Mouse (Mus musculus): ENCODE data around the gene Trim80. TPM values are rescaled to one million over a fixed set of nuclear protein-coding genes. Genes with fewer than 3 reads are reported as not detected.
"Not testable (repeated sequence)": the region's sequence is repeated elsewhere in the genome, so short reads cannot be mapped to it uniquely, and the experiment has no call there.

Trim80 gene
- polyA plus RNA-seq, 1 experiment from 2014 or later: 0.18 TPM

DNA sequence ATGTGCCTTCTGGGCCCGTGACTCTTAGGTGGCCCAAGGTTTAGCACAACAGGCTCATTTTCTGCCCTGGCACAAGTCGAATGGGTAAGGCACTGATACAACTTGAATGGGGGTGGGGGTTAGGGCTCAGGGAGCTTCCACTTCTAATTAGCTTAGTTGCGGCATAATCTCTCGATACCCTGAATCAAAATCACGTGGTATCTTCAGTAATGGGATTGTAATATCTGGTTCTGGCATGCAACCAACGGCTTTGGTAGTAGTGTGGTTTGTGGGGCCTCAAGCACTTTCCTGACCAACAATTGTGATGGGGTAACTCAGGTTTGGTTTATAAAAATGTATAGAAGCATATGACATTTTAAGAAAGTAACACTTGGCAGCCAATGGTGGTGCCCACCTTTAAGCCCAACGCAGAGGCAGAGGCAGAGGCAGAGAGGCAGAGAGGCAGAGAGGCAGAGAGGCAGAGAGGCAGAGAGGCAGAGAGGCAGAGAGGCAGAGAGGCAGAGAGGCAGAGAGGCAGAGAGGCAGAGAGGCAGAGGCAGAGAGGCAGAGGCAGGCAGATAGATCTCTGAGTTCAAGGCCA lies 12.0 kb downstream of the Trim80 start:
- Histone ChIP-seq H3K27me3 (replicated peaks) (peaks cover 16% of the 10 kb centered on the region; the same call in 1 of the 2 replicates), H3K4me1 (peaks cover 12% of the 10 kb centered on the region), H3K4me3 (no peak overlapping the region), H3K36me3 (no peaks in the 10 kb centered on the region), H3K27ac (no peak overlapping the region), H3K4me2 (no peak overlapping the region), H3K9ac (no peak overlapping the region), H3K9me3 (replicated peaks) (no peaks in the 10 kb centered on the region)
- ATAC-seq: no peak
- 68% methylated on average over 7 of the region's 7 CpGs for WGBS (ENCODE audit: insufficient replicate concordance)

GRCm38 (mm10) chr11:115453306-115453705 lies 13.0 kb downstream of the Trim80 start:
- peaks cover 7% of the 10 kb centered on the region; the same call in 1 of the 2 replicates for H3K27me3 ChIP-seq (replicated peaks)
- H3K4me3 ChIP-seq: no peak overlapping the region
- no peaks in the 10 kb centered on the region for H3K9me3 ChIP-seq (replicated peaks)
- H3K4me2 ChIP-seq: no peak overlapping the region
- H3K36me3 ChIP-seq: no peaks in the 10 kb centered on the region
- WGBS (ENCODE audit: insufficient replicate concordance): 53% methylated on average over 4 of the region's 4 CpGs
- H3K27ac ChIP-seq: no peak overlapping the region
- ATAC-seq: no peak
- peaks cover 19% of the 10 kb centered on the region for H3K4me1 ChIP-seq
- H3K9ac ChIP-seq: no peak overlapping the region

DNA sequence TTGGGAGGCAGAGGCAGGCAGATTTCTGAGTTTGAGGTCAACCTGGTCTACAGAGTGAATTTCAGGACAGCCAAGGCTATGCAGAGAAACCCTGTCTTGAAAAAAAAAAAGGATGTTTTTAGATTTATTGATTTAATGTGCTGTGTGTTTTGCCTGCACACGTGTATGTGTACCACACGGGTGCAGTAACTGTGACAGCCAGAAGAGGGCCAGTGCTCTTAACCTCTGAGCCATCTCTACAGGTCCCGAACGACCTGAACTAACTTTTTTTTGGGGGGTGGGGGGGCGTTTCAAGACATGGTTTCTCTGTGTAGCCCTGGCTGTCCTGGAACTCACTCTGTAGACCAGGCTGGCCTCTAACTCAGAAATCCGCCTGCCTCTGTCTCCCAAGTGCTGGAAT lies 14.5 kb downstream of the Trim80 start:
- H3K27ac ChIP-seq; H3K9me3 ChIP-seq (replicated peaks); H3K9ac ChIP-seq; H3K4me3 ChIP-seq; ATAC-seq; H3K27me3 ChIP-seq (replicated peaks); H3K4me2 ChIP-seq; H3K36me3 ChIP-seq: not testable (repeated sequence)
- WGBS (ENCODE audit: insufficient replicate concordance): 73% methylated on average over 6 of the region's 6 CpGs
- peaks cover 14% of the 10 kb centered on the region for H3K4me1 ChIP-seq

- H3K9ac ChIP-seq: no peak overlapping the region
- H3K9me3 ChIP-seq (replicated peaks): no peaks in the 10 kb centered on the region
- no peak overlapping the region for H3K4me3 ChIP-seq
- peaks cover 11% of the 10 kb centered on the region for H3K4me1 ChIP-seq
- 75% methylated on average over 15 of the region's 15 CpGs for WGBS (ENCODE audit: insufficient replicate concordance)
- H3K27me3 ChIP-seq (replicated peaks): no peaks in the 10 kb centered on the region
- no peak overlapping the region for H3K4me2 ChIP-seq
- no peak overlapping the region for H3K27ac ChIP-seq
- no peaks in the 10 kb centered on the region for H3K36me3 ChIP-seq
- no peak for ATAC-seq
Measured at GRCm38 (mm10) chr11:115455619-115456018, 15.3 kb downstream of the Trim80 start.

DNA sequence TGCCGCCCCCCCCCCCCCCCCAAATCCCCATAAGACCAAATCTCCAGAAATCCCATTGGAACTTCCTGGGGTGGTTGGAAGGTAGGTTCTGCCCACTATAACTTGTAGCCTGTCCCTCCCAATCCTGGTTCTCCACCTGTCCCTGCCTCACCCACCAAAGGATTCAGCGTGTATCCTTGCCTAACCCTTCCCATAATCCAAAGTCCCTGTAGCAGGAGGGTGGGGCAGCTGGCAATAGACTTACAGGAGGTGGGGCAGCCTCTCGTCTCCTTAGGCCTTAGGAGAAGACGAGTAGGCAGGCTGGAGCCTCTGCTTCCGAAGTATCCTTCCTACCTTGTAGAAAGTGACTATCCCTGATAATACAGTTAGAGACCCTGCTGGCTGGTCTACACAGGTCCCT lies 15.8 kb downstream of the Trim80 start:
- Histone ChIP-seq H3K9me3 (replicated peaks) (no peaks in the 10 kb centered on the region), H3K27ac (no peak overlapping the region), H3K4me1 (peaks cover 11% of the 10 kb centered on the region), H3K36me3 (no peaks in the 10 kb centered on the region), H3K4me3 (no peak overlapping the region), H3K27me3 (replicated peaks) (no peaks in the 10 kb centered on the region; the same call in 1 of the 2 replicates), H3K9ac (no peak overlapping the region), H3K4me2 (no peak overlapping the region)
- WGBS (ENCODE audit: insufficient replicate concordance): 77% methylated on average over 5 of the region's 5 CpGs
- no peak for ATAC-seq

DNA sequence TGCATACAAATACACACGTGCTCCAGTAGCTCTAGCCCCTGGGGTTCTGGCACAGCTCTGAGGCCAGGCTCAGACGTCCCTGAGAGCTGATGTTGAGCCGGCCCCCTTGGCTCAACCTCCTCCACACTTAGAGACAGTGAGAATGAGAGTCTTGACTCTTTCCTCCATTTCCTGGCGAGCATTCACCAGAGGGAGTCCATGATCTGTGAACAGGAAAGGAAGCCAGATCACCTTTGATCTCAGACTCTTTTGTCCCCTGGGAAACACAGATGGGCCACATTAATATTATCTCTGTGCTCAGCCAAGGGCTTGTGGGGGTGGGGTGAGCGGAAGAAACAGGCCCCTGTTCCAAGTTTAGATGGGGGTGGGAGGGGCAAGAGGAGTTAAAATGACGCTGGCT lies 17.1 kb downstream of the Trim80 start:
- ATAC-seq: no peak
- Histone ChIP-seq H3K27ac (no peak overlapping the region), H3K9me3 (replicated peaks) (no peaks in the 10 kb centered on the region), H3K4me2 (no peak overlapping the region), H3K4me1 (peaks cover 11% of the 10 kb centered on the region), H3K36me3 (no peaks in the 10 kb centered on the region), H3K9ac (no peak overlapping the region), H3K4me3 (no peak overlapping the region), H3K27me3 (replicated peaks) (peaks cover 11% of the 10 kb centered on the region)
- 33% methylated on average over 6 of the region's 6 CpGs for WGBS (ENCODE audit: insufficient replicate concordance)

DNA sequence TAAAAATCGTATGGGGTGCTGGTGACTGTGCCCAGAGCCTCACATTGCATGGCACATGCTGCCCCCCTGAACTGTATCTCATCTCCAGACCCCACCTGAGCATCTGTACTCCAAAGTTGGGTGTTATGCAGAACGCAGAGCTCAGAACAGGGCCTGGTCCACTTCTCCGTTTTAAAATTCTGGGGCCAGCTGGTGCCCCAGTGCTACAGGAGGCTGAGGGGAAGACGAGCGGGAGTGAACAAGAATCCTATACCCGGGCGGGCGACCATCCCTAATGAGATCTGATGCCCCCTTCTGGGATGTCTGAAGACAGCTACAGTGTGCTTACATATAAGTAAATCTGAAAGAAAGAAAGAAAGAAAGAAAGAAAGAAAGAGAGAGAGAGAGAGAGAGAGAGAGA lies 20.6 kb downstream of the Trim80 start:
- peaks cover 37% of the 10 kb centered on the region for H3K27me3 ChIP-seq (replicated peaks)
- WGBS (ENCODE audit: insufficient replicate concordance): 22% methylated on average over 8 of the region's 8 CpGs
- H3K4me1 ChIP-seq: peaks cover 11% of the 10 kb centered on the region

DNA sequence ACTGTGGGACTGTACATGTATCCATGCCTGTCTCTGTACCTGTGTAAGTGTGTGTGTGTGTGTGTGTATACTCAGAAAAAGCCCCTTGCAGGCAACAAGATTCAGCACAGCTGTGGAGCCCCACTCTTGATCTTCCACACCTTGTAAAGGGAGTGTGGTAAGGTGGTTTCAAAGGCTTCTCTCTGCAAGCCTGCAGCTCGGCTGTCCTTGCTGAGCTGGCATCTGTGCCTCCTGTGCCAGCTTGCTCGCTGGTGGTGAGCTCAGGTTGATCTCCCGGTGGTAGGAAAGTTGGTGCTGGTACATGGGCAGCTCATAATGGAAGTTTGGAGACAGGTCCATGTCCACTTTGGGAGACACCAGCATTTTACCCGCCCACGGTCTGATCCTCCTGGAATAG lies 21.5 kb downstream of the Trim80 start:
- Histone ChIP-seq H3K4me3 (no peak overlapping the region), H3K27me3 (replicated peaks) (peaks cover 37% of the 10 kb centered on the region), H3K9ac (no peak overlapping the region), H3K9me3 (replicated peaks) (no peaks in the 10 kb centered on the region), H3K4me2 (no peak overlapping the region), H3K36me3 (no peaks in the 10 kb centered on the region), H3K4me1 (peaks cover 11% of the 10 kb centered on the region), H3K27ac (no peak overlapping the region)
- no peak for ATAC-seq
- 61% methylated on average over 5 of the region's 5 CpGs for WGBS (ENCODE audit: insufficient replicate concordance)

More for the DNA sequence above, 20.6 kb downstream of the Trim80 start:
- Histone ChIP-seq H3K4me3 (no peak overlapping the region), H3K9me3 (replicated peaks) (no peaks in the 10 kb centered on the region), H3K4me2 (no peak overlapping the region), H3K27ac (no peak overlapping the region), H3K9ac (no peak overlapping the region), H3K36me3 (no peaks in the 10 kb centered on the region)
- no peak for ATAC-seq

DNA sequence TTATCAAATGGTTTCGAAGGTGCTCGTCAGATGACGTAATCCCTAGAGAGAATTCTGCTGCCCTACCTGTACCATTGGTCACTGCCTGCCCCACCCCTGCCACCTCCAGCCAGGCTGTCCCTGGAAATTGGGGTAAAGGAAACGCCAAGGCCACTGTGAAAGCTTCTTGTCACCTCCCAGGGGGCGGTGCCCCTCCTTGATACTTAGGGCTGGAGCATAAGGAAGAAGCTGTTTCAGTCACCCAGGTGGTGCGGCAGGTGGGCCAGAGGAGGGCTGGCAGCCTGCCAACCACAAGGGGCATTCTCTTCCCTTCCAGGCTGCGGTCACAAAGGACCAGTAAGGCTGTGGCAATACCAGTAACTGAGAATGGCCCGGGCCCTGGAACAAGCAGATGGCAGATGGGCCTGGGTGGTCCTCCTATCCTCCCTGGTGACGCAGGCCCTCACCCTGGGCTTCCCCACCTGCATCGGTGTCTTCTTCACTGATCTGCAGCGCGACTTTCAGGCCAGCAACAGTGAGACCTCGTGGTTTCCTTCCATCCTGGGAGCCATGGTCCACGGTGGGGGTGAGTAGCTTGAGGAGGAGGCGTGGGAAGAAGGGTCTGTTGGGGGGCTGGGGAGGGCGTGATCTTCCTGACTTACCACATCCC lies 22.0 kb downstream of the Trim80 start, which contains the start of gene Slc16a5:
Gene Slc16a5, plus strand, starts transcription at position 232 of the 649 bp plus-strand sequence.
- Histone ChIP-seq H3K4me3 (no peak within 1 kb of the TSS), H3K9me3 (replicated peaks) (no peaks in the 10 kb centered on the region), H3K36me3 (no peaks in the 10 kb centered on the region), H3K4me1 (peaks cover 7% of the 10 kb centered on the region), H3K4me2 (no peak within 1 kb of the TSS), H3K27me3 (replicated peaks) (peaks cover 37% of the 10 kb centered on the region), H3K27ac (no peak within 1 kb of the TSS), H3K9ac (no peak within 1 kb of the TSS)
- WGBS (ENCODE audit: insufficient replicate concordance): 51% methylated on average over 16 of the region's 16 CpGs
- no peak for ATAC-seq

- no peak for ATAC-seq
- Histone ChIP-seq H3K9me3 (replicated peaks) (no peaks in the 10 kb centered on the region), H3K36me3 (no peaks in the 10 kb centered on the region), H3K4me2 (no peak overlapping the region), H3K9ac (no peak overlapping the region), H3K27ac (no peak overlapping the region), H3K4me1 (no peaks in the 10 kb centered on the region), H3K4me3 (no peak overlapping the region), H3K27me3 (replicated peaks) (peaks cover 37% of the 10 kb centered on the region)
- WGBS (ENCODE audit: insufficient replicate concordance): 52% methylated on average over 11 of the region's 11 CpGs
Measured at GRCm38 (mm10) chr11:115463397-115463796, 23.1 kb downstream of the Trim80 start.

DNA sequence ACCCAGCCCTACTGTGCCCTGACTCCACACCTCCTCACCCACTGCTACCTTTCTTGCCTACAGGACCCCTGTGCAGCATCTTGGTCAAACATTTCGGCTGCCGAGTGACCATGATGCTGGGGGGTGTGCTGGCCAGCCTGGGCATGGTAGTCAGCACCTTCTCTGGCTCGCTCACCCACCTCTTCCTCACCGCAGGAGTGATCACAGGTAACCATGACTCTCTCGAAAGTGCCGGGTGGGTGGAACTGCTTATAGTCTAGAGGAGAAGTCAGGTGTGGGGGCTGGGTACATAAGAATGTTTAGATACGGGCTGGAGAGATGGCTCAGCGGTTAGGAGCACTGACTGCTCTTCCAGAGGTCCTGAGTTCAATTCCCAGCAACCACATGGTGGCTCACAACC lies 24.5 kb downstream of the Trim80 start:
- Histone ChIP-seq H3K27me3 (replicated peaks) (peaks cover 37% of the 10 kb centered on the region), H3K9me3 (replicated peaks) (no peaks in the 10 kb centered on the region), H3K36me3 (no peaks in the 10 kb centered on the region), H3K27ac (no peak overlapping the region), H3K9ac (no peak overlapping the region), H3K4me2 (no peak overlapping the region), H3K4me1 (no peaks in the 10 kb centered on the region), H3K4me3 (no peak overlapping the region)
- WGBS (ENCODE audit: insufficient replicate concordance): 67% methylated on average over 8 of the region's 8 CpGs
- ATAC-seq: no peak

- Histone ChIP-seq H3K27me3 (replicated peaks) (peaks cover 28% of the 10 kb centered on the region), H3K36me3 (no peaks in the 10 kb centered on the region), H3K4me2 (no peak overlapping the region), H3K27ac (no peak overlapping the region), H3K4me3 (no peak overlapping the region), H3K4me1 (no peaks in the 10 kb centered on the region), H3K9ac (no peak overlapping the region), H3K9me3 (replicated peaks) (no peaks in the 10 kb centered on the region)
- WGBS (ENCODE audit: insufficient replicate concordance): 46% methylated on average over 4 of the region's 4 CpGs
- no peak for ATAC-seq
Measured at GRCm38 (mm10) chr11:115467217-115467618, 26.9 kb downstream of the Trim80 start.
